Mouse (Mus musculus) gastrocnemius, postnatal 14 days (tissue): ENCODE results near the gene Cyp27b1. TPM values are rescaled to one million over a fixed set of nuclear protein-coding genes. Genes with fewer than 3 reads are reported as not detected.
A peak's percentile ranks its signal among the peaks of the same experiment; 100 is the strongest.

ENCODE experiments used
- DNase-seq: peaks from one replicate; pipeline ENCODE4 v3.0.0; 2021; ENCODE audit warnings: mixed read lengths
- intact Hi-C: fragments of 180-260 bp; cut with DNase I; formaldehyde crosslinking; loops from one replicate; pipeline ENCODE4 v1.15.1; 2025; ENCODE audit warnings: low total_unique reads
- microRNA-seq, 2 experiments: library from miRNA; unstranded; fragments of <30 nt; microRNA quantifications; one replicate each; pipeline ENCODE4 v1.2.0; 2021
- total RNA-seq, 2 experiments: library from RNA; stranded (reverse); gene quantifications; 2 replicates each; pipeline ENCODE4 v1.2.3; 2021

The Cyp27b1 gene
- total RNA-seq, 2 experiments from 2014 or later = 0.10 to 0.16 TPM

GRCm38 (mm10) chr10:127081996-127082620 is 34.1 kb downstream of the Cyp27b1 start:
- DNase-seq = no peak
- intact Hi-C loops = no loop called here

- DNase-seq = no peak
Measured at GRCm38 (mm10) chr10:127083292-127083914, 35.4 kb downstream of the Cyp27b1 start.

GRCm38 (mm10) chr10:127083915-127084306 is 35.9 kb downstream of the Cyp27b1 start:
- intact Hi-C loops = no loop called here
- DNase-seq = no peak

More at GRCm38 (mm10) chr10:127083292-127083914, 35.4 kb downstream of the Cyp27b1 start:
- intact Hi-C loops = no loop called here

- DNase-seq = no peak
- intact Hi-C loops = no loop called here
Measured at GRCm38 (mm10) chr10:127085052-127085451, 37.0 kb downstream of the Cyp27b1 start.

GRCm38 (mm10) chr10:127085633-127086032 is 37.6 kb downstream of the Cyp27b1 start:
- intact Hi-C loops = no loop called here
- DNase-seq = no peak

GRCm38 (mm10) chr10:127090560-127091411 is 42.7 kb downstream of the Cyp27b1 start:
- intact Hi-C loops = no loop called here
- DNase-seq = peak; percentile 70

GRCm38 (mm10) chr10:127091507-127092396 is 43.7 kb downstream of the Cyp27b1 start:
- intact Hi-C loops = no loop called here
- peak; percentile 61 for DNase-seq

- intact Hi-C loops = no loop called here
- DNase-seq = no peak
Measured at GRCm38 (mm10) chr10:127092742-127093141, 44.7 kb downstream of the Cyp27b1 start.

GRCm38 (mm10) chr10:127094382-127094802 is 46.3 kb downstream of the Cyp27b1 start:
- DNase-seq = no peak
- intact Hi-C loops = no loop called here

- intact Hi-C loops = no loop called here
- DNase-seq = no peak
Measured at GRCm38 (mm10) chr10:127098514-127098913, 50.5 kb downstream of the Cyp27b1 start.

- DNase-seq = no peak
- intact Hi-C loops = no loop called here
Measured at GRCm38 (mm10) chr10:127099191-127099590, 51.1 kb downstream of the Cyp27b1 start.

- no peak for DNase-seq
- intact Hi-C loops = no loop called here
Measured at GRCm38 (mm10) chr10:127099868-127100267, 51.8 kb downstream of the Cyp27b1 start.

GRCm38 (mm10) chr10:127100414-127100813 is 52.4 kb downstream of the Cyp27b1 start:
- no peak for DNase-seq
- intact Hi-C loops = no loop called here

GRCm38 (mm10) chr10:127101151-127101550 is 53.1 kb downstream of the Cyp27b1 start:
- DNase-seq = no peak
- intact Hi-C loops = no loop called here

Small RNA genes lying within 50 kb of the gene (microRNA-seq; reads per million reads assigned to microRNA genes)
- gene Mir546 = 0.50 to 0.64 reads per million in 2 experiments

Other genes with a start within 250 kb of the Cyp27b1 start
- 1 to 10 TPM; 1.6 to 2.9 TPM for gene Atp23, start 146.9 kb upstream of the Cyp27b1 start, total RNA-seq
- gene Ctdsp2, start 69.5 kb upstream of the Cyp27b1 start, total RNA-seq = 100 to 1,000 TPM in 1 of 2 experiments, 10 to 100 TPM in 1; 98.5 to 102 TPM
- under 1 TPM; 0.51 to 0.64 TPM for gene Avil, start 47.5 kb upstream of the Cyp27b1 start, total RNA-seq
- 10 to 100 TPM; 24.8 to 27.9 TPM for gene Tsfm, start 17.4 kb upstream of the Cyp27b1 start, total RNA-seq
- gene Mettl1, start 6.8 kb upstream of the Cyp27b1 start, total RNA-seq = 10 to 100 TPM; 11.1 to 14.8 TPM
- under 1 TPM; 0.27 to 0.43 TPM for gene Eef1akmt3, start 6.7 kb upstream of the Cyp27b1 start, total RNA-seq
- 1 to 10 TPM in 1 of 2 experiments, under 1 TPM in 1; 0.82 to 1.2 TPM for gene March9, start 11.9 kb downstream of the Cyp27b1 start, total RNA-seq
- gene Cdk4, start 15.3 kb downstream of the Cyp27b1 start, total RNA-seq = 10 to 100 TPM; 62.5 to 84.0 TPM
- 10 to 100 TPM; 26.5 to 31.6 TPM for gene Tspan31, start 22.0 kb downstream of the Cyp27b1 start, total RNA-seq
- gene Agap2, start 27.0 kb downstream of the Cyp27b1 start, total RNA-seq = 1 to 10 TPM; 3.4 to 6.7 TPM
- gene Os9, start 72.9 kb downstream of the Cyp27b1 start, total RNA-seq = 10 to 100 TPM; 20.3 to 23.5 TPM
- 1 to 10 TPM; 1.5 to 1.9 TPM for gene B4galnt1, start 117.0 kb downstream of the Cyp27b1 start, total RNA-seq
- gene Slc26a10, start 132.4 kb downstream of the Cyp27b1 start, total RNA-seq = 1 to 10 TPM; 3.7 to 7.6 TPM
- 10 to 100 TPM; 13.9 to 14.4 TPM for gene Arhgef25, start 141.8 kb downstream of the Cyp27b1 start, total RNA-seq
- gene Dtx3, start 147.5 kb downstream of the Cyp27b1 start, total RNA-seq = 10 to 100 TPM; 22.2 to 24.8 TPM
- gene Pip4k2c, start 163.3 kb downstream of the Cyp27b1 start, total RNA-seq = 1 to 10 TPM; 6.3 to 7.6 TPM
- under 1 TPM; 0.45 to 0.53 TPM for gene Kif5a, start 215.1 kb downstream of the Cyp27b1 start, total RNA-seq
- 100 to 1,000 TPM in 1 of 2 experiments, 10 to 100 TPM in 1; 99.8 to 103 TPM for gene Dctn2, start 218.1 kb downstream of the Cyp27b1 start, total RNA-seq
- 10 to 100 TPM; 16.1 to 17.1 TPM for gene Mbd6, start 240.8 kb downstream of the Cyp27b1 start, total RNA-seq